Mouse (Mus musculus): Measurements from ENCODE around the gene Clybl. TPM values are rescaled to one million over a fixed set of nuclear protein-coding genes. Genes with fewer than 3 reads are reported as not detected.

The Clybl gene
- polyA plus RNA-seq, 1 experiment from 2014 or later = 13.6 TPM

DNA sequence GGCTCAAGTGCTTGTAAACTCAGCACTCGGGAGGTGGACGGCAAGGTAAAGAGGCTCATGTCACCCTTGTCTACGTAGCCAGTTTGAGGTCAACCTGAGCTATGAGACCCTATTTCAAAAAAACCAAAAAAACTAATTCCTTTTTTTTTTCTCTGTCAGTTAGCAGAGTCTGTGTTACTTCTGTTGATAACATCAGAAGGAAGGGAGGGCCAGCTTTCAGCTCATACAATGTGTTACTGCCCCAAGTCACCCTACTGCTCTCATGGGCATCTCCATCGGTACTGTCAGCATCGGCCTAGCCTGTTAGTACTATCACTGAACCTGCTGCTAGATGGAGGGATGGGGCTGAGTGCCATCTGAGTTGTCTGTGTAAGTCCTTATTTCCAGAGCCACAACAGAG lies 102.5 kb downstream of the Clybl start:
- Histone ChIP-seq H3K4me3 (no peak overlapping the region), H3K9me3 (no peaks in the 10 kb centered on the region), H3K9ac (no peak overlapping the region), H3K27me3 (peaks cover 42% of the 10 kb centered on the region), H3K4me1 (0 out of 2 replicates have a peak, but pooled peaks cover 4% of the 10 kb centered on the region), H3K36me3 (no peaks in the 10 kb centered on the region), H3K4me2 (replicated peaks) (no peak overlapping the region), H3K27ac (no peak overlapping the region)
- 81% methylated on average over 5 of the region's 5 CpGs for WGBS
- no peak for ATAC-seq (ENCODE audit: low FRiP score, low read depth)

DNA sequence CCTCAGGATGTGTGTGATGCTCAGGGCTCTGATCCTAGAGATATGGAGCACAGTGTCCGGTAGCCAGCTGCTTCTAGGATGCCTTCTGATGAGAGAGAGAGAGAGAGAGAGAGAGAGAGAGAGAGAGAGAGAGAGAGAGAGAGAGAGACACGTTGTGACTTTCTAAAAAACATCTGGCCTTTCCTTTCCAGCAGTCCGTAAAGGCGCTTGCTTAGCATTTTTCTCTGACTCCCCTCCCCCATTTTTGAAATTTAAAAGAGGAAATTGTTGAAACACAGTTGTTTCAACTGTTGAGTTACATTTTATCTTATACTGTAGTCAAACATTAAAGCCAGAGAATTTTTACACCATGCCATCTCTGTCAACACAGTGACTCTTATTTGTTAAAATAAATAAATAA lies 114.9 kb downstream of the Clybl start:
- H3K27me3 ChIP-seq = no peaks in the 10 kb centered on the region
- no peak overlapping the region for H3K27ac ChIP-seq
- peaks cover 1% of the 10 kb centered on the region; the same call in 1 of the 2 replicates for H3K4me1 ChIP-seq
- H3K9ac ChIP-seq = no peak overlapping the region
- no peak for ATAC-seq (ENCODE audit: low FRiP score, low read depth)
- no peaks in the 10 kb centered on the region for H3K9me3 ChIP-seq
- no peak overlapping the region for H3K4me2 ChIP-seq (replicated peaks)
- H3K4me3 ChIP-seq = no peak overlapping the region
- WGBS = 27% methylated on average over 4 of the region's 4 CpGs
- no peaks in the 10 kb centered on the region for H3K36me3 ChIP-seq

DNA sequence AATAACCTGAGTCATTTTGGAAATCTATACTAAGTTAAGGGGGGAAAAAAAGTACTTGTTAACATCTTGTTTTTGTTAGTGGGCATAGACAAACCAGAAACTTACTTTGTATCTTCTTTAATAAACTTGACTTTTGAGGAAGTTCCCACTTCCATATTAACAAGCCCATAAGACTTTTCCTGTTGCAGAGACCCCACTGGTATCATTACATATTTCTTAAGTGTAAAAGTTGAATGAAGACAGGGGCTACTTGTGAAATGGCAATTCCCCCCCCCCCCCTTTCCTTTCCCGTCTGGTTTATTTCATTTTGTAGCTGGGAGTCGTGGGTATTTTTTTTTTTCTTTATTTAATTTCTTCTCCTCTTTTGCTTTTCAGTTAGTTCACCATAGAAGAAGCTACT lies 115.4 kb downstream of the Clybl start:
- Histone ChIP-seq H3K9ac (no peak overlapping the region), H3K4me1 (no peaks in the 10 kb centered on the region), H3K27me3 (no peaks in the 10 kb centered on the region), H3K36me3 (no peaks in the 10 kb centered on the region), H3K27ac (no peak overlapping the region), H3K4me2 (replicated peaks) (no peak overlapping the region), H3K9me3 (no peaks in the 10 kb centered on the region), H3K4me3 (no peak overlapping the region)
- WGBS = 11% methylated on average over 2 of the region's 2 CpGs
- no peak for ATAC-seq (ENCODE audit: low FRiP score, low read depth)

GRCm38 (mm10) chr14:122297386-122298109 lies 116.0 kb downstream of the Clybl start:
- no peaks in the 10 kb centered on the region for H3K9me3 ChIP-seq
- H3K27me3 ChIP-seq = no peaks in the 10 kb centered on the region
- H3K4me3 ChIP-seq = no peak overlapping the region
- no peaks in the 10 kb centered on the region for H3K36me3 ChIP-seq
- ATAC-seq (ENCODE audit: low FRiP score, low read depth) = no peak
- WGBS = 48% methylated on average over 11 of the region's 11 CpGs
- no peaks in the 10 kb centered on the region for H3K4me1 ChIP-seq
- no peak overlapping the region for H3K27ac ChIP-seq
- H3K9ac ChIP-seq = no peak overlapping the region
- no peak overlapping the region for H3K4me2 ChIP-seq (replicated peaks)

- Histone ChIP-seq H3K9ac (no peak overlapping the region), H3K4me1 (no peaks in the 10 kb centered on the region), H3K27me3 (no peaks in the 10 kb centered on the region), H3K4me2 (replicated peaks) (no peak overlapping the region), H3K4me3 (no peak overlapping the region), H3K36me3 (no peaks in the 10 kb centered on the region), H3K9me3 (no peaks in the 10 kb centered on the region), H3K27ac (no peak overlapping the region)
- 80% methylated on average over 11 of the region's 11 CpGs for WGBS
- no peak for ATAC-seq (ENCODE audit: low FRiP score, low read depth)
Measured at GRCm38 (mm10) chr14:122300261-122300660, 118.8 kb downstream of the Clybl start.

DNA sequence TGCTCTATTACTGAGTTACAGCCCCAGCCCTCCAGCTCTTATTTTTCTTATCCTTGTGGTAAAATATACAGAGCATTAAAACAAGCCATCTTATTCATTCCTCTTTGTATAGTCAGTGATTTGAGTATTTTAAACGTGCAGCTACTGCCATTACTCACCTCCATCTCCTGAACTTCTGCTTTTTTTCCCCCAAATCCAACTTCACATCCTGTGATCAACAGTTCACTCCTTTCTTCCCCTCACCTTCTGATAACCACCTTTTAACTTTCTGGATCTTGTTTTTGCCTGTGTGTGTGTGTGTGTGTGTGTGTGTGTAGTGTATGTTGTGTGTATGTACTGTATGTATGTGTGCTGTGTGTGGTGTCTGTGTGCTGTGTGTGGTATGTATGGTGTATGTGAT lies 122.3 kb downstream of the Clybl start:
- Histone ChIP-seq H3K4me2 (replicated peaks) (no peak overlapping the region), H3K36me3 (no peaks in the 10 kb centered on the region), H3K9ac (no peak overlapping the region), H3K27me3 (no peaks in the 10 kb centered on the region), H3K27ac (no peak overlapping the region), H3K4me3 (no peak overlapping the region), H3K9me3 (no peaks in the 10 kb centered on the region), H3K4me1 (no peaks in the 10 kb centered on the region)
- ATAC-seq (ENCODE audit: low FRiP score, low read depth) = no peak; the same call in 1 of the 2 replicates
- WGBS = 64% methylated on average over 1 of the region's 1 CpGs

DNA sequence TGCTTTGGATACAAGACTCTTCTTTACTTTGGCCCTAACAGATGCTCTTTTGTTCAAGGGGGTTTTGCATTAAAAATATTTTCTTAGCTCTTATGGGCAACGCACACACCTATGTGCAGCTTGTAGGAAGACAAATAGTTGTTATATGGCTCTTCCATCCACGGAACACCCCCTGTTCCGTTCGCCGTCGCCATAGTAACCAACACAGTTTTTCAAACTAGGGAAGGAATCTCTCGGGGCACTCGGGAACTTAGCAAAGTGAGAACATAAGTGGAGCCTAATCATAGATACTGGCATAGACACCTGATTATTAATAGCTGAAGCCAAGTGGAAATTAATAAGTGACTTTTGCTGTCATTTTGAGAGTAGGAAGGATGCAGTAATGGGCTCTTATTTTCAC lies 123.6 kb downstream of the Clybl start:
- Histone ChIP-seq H3K4me3 (no peak overlapping the region), H3K9ac (no peak overlapping the region), H3K27ac (no peak overlapping the region), H3K27me3 (no peaks in the 10 kb centered on the region), H3K4me2 (replicated peaks) (no peak overlapping the region), H3K36me3 (no peaks in the 10 kb centered on the region), H3K4me1 (no peaks in the 10 kb centered on the region), H3K9me3 (no peaks in the 10 kb centered on the region)
- ATAC-seq (ENCODE audit: low FRiP score, low read depth) = no peak
- 76% methylated on average over 8 of the region's 8 CpGs for WGBS

- 93% methylated on average over 6 of the region's 6 CpGs for WGBS
- ATAC-seq (ENCODE audit: low FRiP score, low read depth) = no peak
- Histone ChIP-seq H3K4me3 (no peak overlapping the region), H3K9ac (no peak overlapping the region), H3K27me3 (no peaks in the 10 kb centered on the region), H3K9me3 (peaks cover 5% of the 10 kb centered on the region; the same call in 1 of the 2 replicates), H3K4me1 (no peaks in the 10 kb centered on the region), H3K36me3 (no peaks in the 10 kb centered on the region), H3K27ac (no peak overlapping the region), H3K4me2 (replicated peaks) (no peak overlapping the region)
Measured at GRCm38 (mm10) chr14:122312415-122312814, 130.9 kb downstream of the Clybl start.

DNA sequence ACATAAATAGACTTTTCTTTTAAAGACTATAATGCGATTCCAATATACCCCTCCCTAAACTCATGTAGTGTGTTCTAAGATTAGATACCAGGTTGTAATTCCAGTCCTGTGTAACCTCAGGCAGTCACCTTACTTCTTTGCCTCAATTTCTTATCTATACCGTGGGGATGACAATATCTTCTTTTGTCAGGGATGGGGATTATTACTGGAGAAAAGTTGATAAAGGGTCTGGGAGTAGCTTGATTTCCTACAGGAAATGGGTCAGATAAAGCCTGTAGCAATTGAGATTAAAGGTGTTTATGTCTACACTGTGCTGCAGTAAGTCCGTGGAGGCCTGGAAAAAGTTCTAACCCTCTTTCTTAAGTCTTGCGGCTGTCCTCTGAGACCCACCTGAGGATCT lies 131.8 kb downstream of the Clybl start:
- no peaks in the 10 kb centered on the region for H3K4me1 ChIP-seq
- 84% methylated on average over 4 of the region's 4 CpGs for WGBS
- no peak for ATAC-seq (ENCODE audit: low FRiP score, low read depth)
- no peaks in the 10 kb centered on the region for H3K36me3 ChIP-seq
- H3K27ac ChIP-seq = no peak overlapping the region
- H3K9me3 ChIP-seq = peaks cover 5% of the 10 kb centered on the region; the same call in 1 of the 2 replicates
- no peak overlapping the region for H3K9ac ChIP-seq
- no peaks in the 10 kb centered on the region for H3K27me3 ChIP-seq
- H3K4me2 ChIP-seq (replicated peaks) = no peak overlapping the region
- no peak overlapping the region for H3K4me3 ChIP-seq

DNA sequence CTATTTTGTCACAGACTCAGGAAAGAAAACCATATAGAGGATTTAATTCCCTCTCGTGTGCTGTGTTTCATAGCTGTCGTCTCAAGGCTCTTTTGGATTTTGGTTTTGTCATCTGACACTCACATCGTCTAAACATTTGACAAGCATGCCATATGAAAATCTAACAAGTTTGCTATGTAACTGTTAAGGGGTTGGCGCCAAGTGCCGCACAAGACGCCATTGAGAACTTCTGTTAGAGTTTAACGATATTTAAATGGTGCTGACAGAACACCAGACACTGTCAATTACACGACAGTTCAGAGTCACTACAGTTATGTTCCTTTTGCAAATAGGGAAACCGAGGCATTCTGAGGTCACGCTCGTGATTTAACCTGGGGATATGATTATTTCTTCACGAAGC lies 134.2 kb downstream of the Clybl start:
- H3K36me3 ChIP-seq = no peaks in the 10 kb centered on the region
- no peak overlapping the region for H3K4me2 ChIP-seq (replicated peaks)
- no peak overlapping the region for H3K4me3 ChIP-seq
- H3K27ac ChIP-seq = no peak overlapping the region
- 86% methylated on average over 12 of the region's 12 CpGs for WGBS
- no peak for ATAC-seq (ENCODE audit: low FRiP score, low read depth)
- H3K27me3 ChIP-seq = no peaks in the 10 kb centered on the region
- H3K9ac ChIP-seq = no peak overlapping the region
- peaks cover 5% of the 10 kb centered on the region; the same call in 1 of the 2 replicates for H3K9me3 ChIP-seq
- no peaks in the 10 kb centered on the region for H3K4me1 ChIP-seq

DNA sequence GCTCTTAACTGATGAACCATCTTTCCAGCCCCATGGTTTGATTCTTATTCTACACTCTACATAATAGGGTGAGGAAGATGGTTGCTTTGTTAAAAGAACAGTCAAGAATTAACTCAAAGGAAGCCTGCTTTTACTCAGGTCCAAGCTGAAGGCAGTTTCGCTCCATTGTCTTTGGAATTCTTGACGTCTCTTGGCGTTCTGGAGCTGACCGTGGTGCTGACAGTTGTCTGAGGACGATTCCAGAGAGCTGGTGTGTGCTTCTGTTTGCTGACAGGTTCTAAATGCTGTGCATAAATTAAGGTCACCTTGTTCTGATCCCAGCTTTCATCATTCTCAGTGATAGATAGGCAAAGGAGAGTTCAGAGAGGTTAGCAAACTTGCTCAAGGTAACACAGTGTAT lies 140.6 kb downstream of the Clybl start:
- no peaks in the 10 kb centered on the region for H3K36me3 ChIP-seq
- no peak for ATAC-seq (ENCODE audit: low FRiP score, low read depth)
- WGBS = 16% methylated on average over 5 of the region's 5 CpGs
- H3K4me3 ChIP-seq = no peak overlapping the region
- no peak overlapping the region for H3K27ac ChIP-seq
- peaks cover 20% of the 10 kb centered on the region for H3K27me3 ChIP-seq
- no peak overlapping the region for H3K4me2 ChIP-seq (replicated peaks)
- no peak overlapping the region for H3K9ac ChIP-seq
- no peaks in the 10 kb centered on the region for H3K4me1 ChIP-seq
- no peaks in the 10 kb centered on the region for H3K9me3 ChIP-seq

GRCm38 (mm10) chr14:122323838-122324458 lies 142.4 kb downstream of the Clybl start:
- WGBS = 73% methylated on average over 9 of the region's 9 CpGs
- H3K9ac ChIP-seq = no peak overlapping the region
- no peaks in the 10 kb centered on the region for H3K4me1 ChIP-seq
- H3K4me2 ChIP-seq (replicated peaks) = no peak overlapping the region
- H3K9me3 ChIP-seq = no peaks in the 10 kb centered on the region
- H3K36me3 ChIP-seq = no peaks in the 10 kb centered on the region
- no peak for ATAC-seq (ENCODE audit: low FRiP score, low read depth)
- H3K27me3 ChIP-seq = peaks cover 35% of the 10 kb centered on the region
- no peak overlapping the region for H3K4me3 ChIP-seq
- no peak overlapping the region for H3K27ac ChIP-seq

DNA sequence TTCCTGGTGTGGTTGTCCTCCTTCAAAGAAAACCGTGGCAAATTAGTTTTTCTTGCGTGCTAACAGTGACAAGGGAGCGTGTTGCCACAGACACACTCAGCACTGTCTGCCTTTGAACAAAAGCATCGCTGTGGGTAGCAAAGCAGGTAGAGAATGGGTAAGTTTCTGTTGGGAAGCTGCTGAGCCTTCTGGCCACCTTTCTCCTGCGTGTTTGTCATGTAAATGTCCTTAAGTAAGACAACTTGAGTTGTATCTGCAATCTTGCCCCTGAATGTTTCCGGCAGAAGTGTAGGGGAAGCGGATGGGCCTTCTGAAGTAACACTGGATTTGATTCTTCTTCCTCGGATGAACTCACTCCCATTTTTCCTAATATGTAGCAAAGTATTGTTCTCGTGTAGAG lies 148.6 kb downstream of the Clybl start:
- Histone ChIP-seq H3K27ac (no peak overlapping the region), H3K27me3 (peaks cover 33% of the 10 kb centered on the region)

More for the DNA sequence above, 148.6 kb downstream of the Clybl start:
- Histone ChIP-seq H3K4me1 (peaks cover 3% of the 10 kb centered on the region; the same call in 1 of the 2 replicates), H3K4me3 (no peak overlapping the region), H3K9ac (no peak overlapping the region), H3K9me3 (no peaks in the 10 kb centered on the region), H3K36me3 (no peaks in the 10 kb centered on the region), H3K4me2 (replicated peaks) (no peak overlapping the region)
- no peak for ATAC-seq (ENCODE audit: low FRiP score, low read depth)
- 77% methylated on average over 9 of the region's 9 CpGs for WGBS

Data from limb, embryonic 13.5 days (tissue).